Mouse (Mus musculus) layer of hippocampus, adult 8-10 months (tissue): ENCODE data around the gene Slc24a5. TPM values are rescaled to one million over a fixed set of nuclear protein-coding genes. Genes with fewer than 3 reads are reported as not detected.
"Not testable (repeated sequence)": the region's sequence is repeated elsewhere in the genome, so short reads cannot be mapped to it uniquely, and the experiment has no call there.

Source experiments
- DNase-seq, 2 experiments: peaks; one replicate each; pipeline ENCODE4 v3.0.0; 2022; ENCODE audit warnings: low spot score in 2 of 2
- total RNA-seq, 4 experiments: library from RNA; stranded (reverse); gene quantifications; 2 replicates each; pipeline ENCODE4 v1.2.4; 2022

The Slc24a5 gene
- total RNA-seq, result 1 to 10 TPM in 3 of 4 experiments, under 1 TPM in 1; 0.69 to 1.4 (median 1.3) TPM

DNA sequence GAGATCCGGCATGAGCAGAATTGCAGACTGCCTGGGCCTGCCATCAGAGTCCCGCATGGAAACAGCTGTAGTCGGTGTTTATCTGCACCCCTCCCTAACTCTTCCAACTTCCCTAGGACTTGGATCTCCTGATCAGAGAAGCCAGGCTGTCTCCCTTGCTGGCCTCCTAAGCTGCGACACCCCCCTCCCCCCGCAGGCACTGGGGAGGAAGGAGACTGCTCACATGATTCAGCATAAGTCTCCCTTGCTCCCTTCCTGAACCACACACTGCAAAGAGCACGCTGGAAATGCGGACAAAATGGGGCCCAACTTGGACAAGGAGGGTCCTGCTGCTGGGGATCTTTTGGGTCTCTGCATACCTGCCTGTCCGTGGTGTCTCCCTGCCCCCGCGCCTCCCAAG, at the start of gene Slc24a5:
TSS of gene Slc24a5 (plus strand) at position 231 of the 400 bp plus-strand sequence.
- no peak for DNase-seq

DNA sequence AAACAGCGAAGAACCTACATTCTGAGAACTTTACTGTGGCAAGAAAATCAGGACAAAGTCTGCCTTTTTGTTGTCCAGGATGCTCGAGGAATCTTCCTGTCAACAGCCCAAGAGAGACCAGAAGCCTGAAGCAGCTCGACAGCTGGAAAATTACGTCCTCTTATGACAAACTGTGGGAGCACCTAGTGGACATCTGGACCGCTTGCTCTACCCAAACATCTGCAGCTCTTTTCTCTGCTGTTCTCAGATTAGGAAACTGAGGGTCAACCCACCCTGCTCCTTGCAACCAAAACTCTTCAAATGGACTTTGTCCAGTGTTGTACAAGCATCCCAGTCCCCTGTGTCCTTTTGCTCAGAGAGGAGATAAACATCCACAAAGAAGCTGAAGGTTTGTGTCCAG, 43.5 kb upstream of the Slc24a5 start:
- no peak for DNase-seq

DNA sequence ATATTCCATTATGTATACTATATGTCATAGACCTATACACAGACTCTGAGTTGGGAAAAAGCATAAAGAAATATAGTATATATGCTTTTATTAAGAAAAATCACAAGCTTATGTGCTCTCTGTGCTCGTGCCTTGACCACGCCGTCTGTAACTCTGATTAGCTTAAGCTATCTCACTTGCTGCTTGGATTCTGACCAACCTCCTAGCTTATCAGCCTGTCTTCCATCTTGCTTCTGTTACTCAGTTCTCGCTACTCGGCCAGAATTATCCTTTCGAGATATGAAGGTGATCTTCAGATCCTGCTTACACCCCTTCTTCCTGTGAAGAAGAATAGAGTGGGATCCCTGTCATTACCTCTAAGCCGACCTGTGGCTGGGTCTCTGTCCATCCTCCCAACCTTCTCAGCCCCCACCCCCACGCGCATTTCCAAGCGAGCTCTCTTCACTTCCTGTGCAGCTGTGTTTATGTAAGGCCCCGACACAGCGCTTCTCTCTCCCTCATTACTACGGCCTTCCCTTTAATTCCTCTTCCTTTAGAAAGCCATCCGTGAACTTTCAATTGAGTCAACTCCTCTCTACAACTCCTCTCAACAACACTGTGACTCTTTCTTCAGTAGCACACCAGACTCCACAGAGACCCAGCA, 41.4 kb upstream of the Slc24a5 start:
- DNase-seq, result no peak

DNA sequence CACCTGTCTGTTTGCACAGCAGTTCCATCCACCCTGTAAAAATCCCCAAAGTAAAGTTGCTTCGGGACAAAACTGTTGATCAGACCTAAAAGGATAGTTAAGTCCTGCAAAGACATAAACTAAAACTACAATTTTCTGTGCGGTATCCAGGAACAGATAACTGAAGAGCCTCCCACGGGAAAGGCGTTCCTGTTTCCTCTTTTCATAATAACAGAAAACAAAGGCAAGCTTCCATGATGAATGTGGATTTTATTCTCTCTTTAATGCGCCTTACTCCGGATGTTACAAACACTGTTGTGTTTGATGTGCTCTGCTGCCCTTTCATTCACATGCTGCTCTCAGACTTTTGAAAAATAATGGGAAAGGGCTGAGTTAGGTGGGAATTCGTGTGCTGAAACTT, 37.3 kb upstream of the Slc24a5 start:
- no peak for DNase-seq

DNA sequence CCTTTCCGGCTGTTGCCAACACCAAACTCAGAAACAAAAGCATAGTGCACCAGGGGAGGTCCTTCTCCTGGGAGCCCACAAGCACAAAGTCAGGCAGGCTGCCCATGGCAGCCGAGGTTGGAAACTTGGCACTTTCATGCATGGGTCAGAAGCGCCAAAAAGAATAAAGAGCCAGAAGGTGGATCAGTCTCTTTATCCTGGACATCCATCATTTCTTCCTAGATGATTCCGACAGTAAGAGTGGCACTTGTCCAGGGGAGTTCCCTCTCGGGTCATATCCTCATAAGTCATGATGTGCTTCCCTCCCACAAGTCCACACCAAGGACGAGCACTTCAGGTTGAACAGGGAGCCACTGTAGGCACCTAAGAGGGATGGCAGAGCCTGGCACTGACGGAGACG, 36.8 kb upstream of the Slc24a5 start:
- DNase-seq, result no peak

DNA sequence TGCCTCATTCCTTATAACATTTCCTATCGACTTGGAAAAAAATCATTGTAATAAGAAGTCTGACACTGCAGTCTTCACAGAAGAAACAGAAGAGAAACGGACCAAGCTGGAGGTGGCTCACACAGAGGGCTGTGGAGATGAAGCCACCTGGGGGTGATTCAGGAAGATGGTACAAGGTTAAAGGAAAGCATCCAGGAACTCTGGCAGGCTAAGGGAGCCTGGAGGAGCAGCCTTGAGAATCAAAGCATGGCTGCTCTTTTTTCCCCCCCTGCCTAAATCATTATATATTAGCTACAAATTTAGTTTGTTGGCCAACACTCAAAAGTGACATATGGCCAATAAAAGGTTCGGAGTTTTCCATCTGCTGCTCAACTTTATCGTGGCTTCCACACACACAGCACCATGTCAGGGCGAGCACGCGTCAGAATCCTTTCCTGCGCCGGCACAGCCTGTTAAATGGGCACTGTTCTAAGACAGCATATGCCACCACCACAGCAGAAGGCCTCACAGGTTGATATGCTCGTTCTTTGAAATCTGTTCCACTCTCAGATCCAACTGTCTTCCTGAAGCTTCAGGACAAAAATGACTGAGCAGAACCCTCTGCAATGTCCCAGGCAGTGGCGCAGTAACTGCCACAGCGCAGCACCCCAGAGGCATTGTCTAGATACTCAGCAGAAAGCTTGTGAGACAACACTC, 36.2 kb upstream of the Slc24a5 start:
- peak; percentile 74 to 84 for DNase-seq

DNA sequence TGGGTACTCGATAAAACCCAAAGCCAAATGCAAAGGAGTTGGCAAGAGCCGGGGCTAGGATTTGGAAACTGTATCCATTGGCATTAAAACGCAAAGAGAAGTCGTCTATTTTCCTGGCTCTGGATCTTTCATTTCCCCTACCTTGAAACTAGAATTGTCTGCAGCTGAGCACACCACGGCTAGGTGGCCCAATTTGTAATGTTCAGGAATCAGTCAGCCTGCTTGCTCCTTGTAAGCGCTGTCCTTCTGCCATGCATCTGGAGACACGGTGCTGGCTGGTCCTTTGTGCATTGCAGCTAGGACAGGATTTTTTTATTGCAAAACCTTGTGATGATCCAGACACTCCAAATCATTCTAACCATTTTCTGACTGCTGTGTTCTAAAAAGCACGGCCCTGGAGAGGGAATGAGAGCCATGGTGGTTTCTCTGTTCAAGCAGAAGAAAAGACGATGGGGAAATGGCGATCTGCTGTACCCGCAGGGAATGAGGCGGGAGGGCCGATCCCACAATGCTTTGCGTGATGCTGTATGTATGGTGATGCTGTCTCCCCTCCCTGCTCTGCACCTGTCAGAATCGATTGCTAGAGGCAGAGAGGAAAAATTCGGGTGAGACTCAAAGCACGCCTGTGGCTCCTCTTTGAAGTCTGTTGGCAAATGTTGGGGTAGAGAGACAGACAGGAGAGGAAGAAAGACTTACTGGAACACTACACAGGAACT, 35.5 kb upstream of the Slc24a5 start:
- peak in 1 of 2 experiments; percentile 30 for DNase-seq

DNA sequence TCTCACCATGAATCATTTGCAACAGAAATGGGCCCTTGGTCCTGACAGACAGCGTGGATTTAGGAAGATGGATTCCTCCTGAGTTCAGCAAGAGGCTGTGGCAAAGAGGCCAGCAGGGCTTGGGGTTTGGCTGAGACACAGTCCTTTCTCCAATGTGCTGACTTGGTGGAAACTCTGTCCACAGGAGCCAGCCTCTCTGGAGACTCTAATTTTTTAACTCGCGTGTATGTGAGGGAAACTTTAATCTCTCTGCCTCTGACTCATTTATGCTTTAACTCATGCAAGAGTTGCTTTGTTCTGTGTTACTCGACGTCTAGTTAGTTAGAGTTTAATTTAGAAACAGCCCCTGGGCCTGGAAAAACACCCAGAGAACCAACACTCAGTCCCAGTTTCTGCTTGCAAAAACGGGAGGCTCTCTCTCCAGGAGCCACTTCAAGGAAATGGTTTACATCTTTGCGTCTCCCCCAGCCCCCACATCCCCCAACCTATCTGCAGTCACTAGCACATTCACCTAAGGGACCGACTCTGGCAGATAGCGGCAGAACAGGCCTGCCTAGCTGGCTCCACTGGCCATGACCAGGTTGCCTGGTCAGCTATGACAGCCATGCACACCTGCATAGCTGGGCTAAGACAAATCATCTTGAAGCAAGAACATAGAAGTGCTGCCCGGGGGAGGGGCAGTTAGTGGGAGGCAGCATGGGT, 34.7 kb upstream of the Slc24a5 start:
- no peak for DNase-seq

DNA sequence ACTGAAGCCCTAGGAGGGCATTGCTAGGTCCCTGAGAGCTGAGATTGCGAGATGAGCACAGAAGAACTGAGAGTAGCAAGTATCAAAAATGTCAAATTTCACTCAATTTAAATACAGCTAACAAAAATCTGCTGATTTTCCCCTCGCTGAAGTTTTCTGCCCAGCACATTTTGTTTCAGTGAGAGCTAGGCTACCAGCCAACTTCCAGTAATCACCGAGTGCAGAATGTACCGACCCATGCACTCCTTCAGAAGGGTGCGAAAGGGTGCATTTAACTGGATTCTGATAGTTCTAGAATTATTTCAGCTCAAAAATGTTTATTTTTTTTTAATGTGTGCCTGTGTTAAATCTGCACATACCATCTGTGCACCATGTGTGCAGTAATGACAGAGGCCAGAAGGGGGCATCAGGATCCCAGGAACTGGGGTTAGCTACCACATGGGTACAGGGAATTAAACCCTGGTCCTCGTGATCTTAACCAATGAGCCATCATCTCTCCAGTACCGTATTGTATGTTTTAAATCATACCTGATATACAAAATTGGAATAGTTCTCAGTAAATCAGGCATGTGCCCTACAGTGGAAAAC, 12.5 kb upstream of the Slc24a5 start:
- DNase-seq, result no peak

DNA sequence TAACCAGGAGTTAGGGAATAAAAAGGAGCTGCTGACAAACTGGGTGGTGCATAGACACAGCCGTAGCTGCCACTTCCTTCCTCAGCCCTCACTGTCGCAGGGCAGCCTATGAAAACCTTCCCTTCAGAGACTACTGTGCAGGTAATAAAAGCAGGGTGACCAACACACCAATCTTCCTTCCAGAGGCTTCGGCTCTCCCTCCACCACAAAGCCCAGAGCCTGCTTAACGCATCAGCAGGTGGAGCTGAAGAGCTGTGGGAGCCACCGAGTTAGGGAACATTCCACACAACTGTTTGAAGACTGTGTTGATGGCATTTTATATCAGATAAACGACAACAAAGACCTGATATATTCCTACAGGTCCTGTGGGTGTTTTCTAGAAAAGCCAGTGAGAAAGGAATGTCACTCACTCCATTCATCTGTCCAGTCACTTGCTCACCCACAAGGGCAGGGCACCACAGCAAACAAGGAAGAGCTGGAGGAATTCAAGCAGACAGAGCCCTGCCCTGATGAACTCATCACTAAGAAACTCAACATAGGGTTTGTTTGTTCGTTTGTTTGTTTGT, 10.6 kb upstream of the Slc24a5 start:
- DNase-seq, result peak; percentile 20 to 39

DNA sequence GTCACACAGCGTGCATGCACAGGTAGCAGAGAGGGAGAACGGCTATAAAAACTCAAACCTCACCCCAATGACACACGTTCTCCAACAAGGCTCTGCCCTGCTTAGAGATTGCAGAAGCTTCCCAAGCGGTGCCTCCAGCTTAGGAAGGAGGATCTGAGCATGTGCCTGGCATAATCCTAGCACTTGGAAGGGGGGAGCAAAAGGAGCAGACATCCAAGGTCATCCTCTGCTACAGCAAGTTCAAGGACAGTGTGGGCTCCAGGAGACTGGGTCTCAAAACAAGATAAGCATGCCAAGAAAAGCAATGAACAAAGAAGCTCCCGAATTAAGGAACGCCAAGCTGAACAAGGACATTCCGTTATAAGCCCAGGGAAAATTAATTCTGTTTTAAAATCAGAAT, 6.5 kb upstream of the Slc24a5 start:
- no peak for DNase-seq

DNA sequence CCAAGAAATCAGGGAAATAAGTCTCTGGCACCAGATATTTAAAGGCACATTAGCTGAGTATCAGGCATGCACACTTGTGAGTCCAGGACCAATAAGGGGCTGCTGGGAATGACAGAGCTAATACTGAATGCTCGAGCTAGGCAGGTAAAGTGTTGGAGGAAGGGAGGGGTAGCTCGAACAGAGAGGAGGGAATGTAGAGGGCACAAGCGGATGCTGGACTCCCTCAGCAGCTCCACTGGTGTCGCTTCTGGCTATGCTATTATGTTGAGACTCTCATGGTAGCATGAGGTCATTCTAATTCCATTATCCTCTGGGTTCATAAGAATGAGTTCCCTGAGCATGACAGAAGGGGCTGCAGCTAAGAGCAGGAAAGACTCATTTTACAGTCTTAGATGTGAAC, 5.0 kb upstream of the Slc24a5 start:
- no peak for DNase-seq

DNA sequence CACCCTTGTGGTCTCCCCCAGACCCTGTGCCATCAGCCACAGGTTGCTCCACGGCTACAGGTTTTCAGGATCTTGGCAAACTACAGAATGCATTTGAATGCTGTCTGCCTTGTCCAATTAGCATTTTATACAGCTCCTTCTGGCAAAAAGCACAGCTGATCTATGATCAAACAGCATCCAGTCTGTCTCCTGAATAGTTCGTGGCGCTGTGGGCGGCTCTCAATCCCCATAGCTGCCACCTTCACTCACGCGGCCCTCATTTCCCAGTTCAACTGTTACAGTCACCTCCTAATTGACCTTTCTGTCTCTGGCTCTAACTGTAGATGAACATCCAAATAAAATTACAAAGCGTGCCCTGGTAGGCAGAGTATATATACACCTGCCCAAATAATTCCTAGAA, 551 bp upstream of the Slc24a5 start:
- DNase-seq, result no peak

DNA sequence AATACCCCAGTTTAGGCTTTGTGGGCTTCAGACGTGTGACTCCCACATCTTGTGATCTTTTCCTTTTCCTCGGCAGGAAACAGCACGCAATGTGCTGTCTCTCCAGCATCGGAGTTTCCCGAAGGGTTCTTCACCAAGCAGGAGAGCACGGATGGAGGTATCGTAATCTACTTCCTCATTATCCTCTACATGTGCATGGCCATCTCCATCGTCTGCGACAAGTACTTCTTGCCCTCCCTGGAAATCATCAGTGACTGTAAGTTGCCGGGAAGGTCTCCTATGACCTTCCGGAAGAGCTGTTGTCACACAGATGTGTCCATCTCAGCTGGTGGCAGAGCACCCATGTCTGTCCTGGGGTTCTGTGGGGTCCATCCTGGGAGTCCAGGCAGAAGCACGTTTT, 772 bp downstream of the Slc24a5 start:
- DNase-seq, result no peak

DNA sequence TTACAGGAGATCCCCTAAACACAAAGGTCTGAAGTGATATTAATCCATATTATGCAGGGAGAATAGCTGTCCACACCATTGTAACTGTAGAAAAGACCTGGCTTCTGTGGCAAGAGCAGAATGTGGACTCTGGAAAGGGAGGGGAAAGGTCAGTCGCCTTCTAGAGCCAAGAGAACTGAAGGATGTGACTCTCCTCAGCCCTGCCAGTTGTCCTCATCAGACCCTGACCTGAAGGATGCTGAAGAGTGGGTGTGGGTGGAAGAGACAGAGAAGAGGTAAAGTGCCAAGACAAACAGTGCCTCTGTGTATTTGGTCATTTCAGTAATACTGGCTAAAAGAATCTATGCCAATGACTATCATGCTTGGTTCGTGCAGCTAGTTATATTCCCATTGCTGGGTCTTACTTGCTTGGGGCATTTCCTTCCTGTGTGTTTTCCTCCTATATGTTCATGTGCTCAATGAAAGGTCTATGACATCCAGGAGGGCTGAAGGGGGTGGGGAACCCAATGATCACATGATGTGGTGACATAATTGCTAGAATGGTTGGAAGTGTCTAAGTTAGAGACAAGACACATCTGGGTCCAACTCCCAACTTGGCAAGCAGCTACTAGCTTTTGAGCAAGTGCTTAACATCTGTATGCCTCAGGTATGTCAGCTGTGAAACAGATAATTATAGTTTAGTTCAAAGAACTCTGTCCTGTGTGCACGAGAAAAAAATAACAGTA, 5.3 kb downstream of the Slc24a5 start:
- DNase-seq, result no peak

DNA sequence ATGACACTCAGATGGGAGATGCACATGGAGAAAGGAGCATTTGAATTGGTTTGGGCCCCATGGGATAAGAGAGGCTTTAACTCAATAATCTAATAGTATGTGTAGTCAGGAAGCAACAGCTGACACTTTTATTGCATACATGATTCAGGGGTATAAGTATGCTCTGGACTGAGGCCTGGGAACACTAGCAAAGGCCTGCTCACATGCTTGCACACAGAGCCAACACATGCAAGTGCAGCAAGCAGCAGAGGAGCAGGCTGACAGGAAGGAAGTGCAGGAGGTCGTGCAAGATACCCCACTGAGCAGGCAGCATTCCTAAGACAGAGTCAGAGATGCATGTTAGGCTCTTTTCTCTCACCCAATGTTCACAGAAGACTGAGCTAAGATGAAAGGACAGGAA, 16.0 kb downstream of the Slc24a5 start:
- DNase-seq, result no peak

DNA sequence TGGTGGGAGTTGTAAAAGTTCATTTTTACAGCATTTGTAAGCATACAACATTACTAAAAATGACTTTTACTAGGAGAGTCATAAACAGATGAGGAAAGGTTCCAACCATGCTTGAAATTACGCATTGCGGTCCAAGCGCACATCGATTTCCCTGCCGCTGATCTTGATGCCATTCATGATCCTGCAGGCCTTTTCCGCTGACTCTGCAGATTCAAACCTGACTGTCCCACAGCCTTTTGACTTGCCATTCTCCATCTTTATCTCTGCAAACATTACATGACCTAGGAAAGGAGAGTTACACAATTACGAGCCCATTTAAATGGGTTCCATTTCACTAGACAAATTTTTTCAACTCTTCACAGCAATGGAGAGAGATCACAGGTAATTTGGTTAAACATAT, 20.8 kb downstream of the Slc24a5 start:
- DNase-seq, result no peak

DNA sequence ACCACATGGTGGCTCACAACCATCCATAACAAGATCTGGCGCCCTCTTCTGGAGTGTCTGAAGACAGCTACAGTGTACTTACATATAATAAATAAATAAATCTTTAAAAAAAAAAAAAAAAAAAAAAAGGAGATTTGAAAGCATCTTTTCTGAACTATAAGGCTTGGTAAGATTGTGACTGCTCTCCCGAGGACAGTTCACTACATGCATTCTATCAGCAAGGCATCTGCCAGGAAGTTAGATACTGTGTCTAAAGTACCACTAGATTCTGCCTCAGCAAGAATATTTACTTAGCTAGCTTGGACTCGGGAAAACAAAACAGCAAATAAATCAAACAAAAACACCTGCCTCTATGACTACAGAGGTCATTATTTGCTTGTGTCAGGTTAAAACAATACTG, 24.2 kb downstream of the Slc24a5 start:
- DNase-seq, result not testable (repeated sequence)

DNA sequence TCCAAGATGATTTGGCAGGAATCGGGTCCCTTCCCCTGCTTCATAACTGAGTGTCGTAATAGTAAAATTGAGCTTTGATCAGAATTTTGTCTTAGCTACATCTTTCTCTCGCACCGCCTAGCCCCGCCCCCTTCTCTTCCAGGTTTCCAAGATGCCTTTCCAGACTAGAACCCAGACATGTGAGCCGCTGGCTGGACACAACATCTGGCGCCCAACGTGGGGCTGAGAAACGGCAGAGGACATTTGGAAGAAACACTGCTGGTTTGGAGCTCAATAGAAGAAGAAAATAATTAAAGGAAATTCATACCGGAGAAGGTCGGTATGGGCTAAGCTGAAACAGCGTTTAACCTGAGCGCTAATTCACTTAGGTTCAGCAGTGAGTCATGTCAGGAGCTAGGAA, 36.6 kb downstream of the Slc24a5 start:
- not testable (repeated sequence) for DNase-seq

DNA sequence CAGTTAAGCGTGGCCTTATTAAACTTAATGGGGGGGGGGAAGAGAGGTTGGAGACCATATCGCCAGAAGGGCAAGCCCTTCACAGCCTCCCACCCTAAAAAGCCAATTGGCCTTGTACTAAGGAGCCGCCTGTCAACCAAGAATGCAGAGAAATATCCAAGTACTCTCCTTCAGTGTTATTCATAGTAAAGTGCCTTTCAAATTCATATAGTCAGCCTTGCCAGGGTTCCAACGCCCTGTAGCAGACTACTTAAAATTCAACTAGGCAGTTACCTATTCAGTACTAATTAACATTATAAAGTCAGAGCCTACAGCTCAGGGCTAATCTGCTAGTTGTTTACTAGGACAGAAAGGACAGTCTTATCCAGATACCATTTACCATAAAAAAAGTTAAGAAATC, 38.6 kb downstream of the Slc24a5 start:
- not testable (repeated sequence) for DNase-seq
